In genomic region chr14:57524671-57525387, GRCm38 (mm10) we compare ENCODE assay signal across 8 mouse cellular contexts. TPM values are rescaled to one million over a fixed set of nuclear protein-coding genes. Genes with fewer than 3 reads are reported as not detected.
DNase-seq lines count a peak whose midpoint lies in the region; ATAC-seq and TF ChIP-seq lines count a peak whose summit lies in the region.

Il17d (plus strand) TSS chr14:57524777.

- no peaks in the 10 kb centered on the region for H3K9me3 ChIP-seq in liver, embryonic 16.5 days (replicated peaks; ENCODE audit: control insufficient read depth, low read length)

- no peak within 1 kb of the TSS for H3K27ac ChIP-seq in thymus, adult 2 months (ENCODE audit: control insufficient read depth, insufficient read depth, low read length)
- no peak within 1 kb of the TSS for H3K27ac ChIP-seq in liver, embryonic 16.5 days (ENCODE audit: low read length)
- H3K27ac ChIP-seq in olfactory bulb, adult 2 months (ENCODE audit: insufficient read depth, low read depth, low read length): peak within 1 kb of the TSS; percentile 22; the same call in 1 of the 2 replicates

- peak within 1 kb of the TSS; percentile 20; the same call in 1 of the 2 replicates for H3K9ac ChIP-seq in liver, embryonic 16.5 days (ENCODE audit: low read depth, low read length)

- no peak for TF ChIP-seq CTCF in thymus, adult 2 months (IDR thresholded peaks at IDR 0.05; ENCODE audit: borderline replicate concordance, control insufficient read depth, extremely low read depth, insufficient read depth, low read length, poor library complexity)
- TF ChIP-seq CTCF in olfactory bulb, adult 2 months (IDR thresholded peaks at IDR 0.05; ENCODE audit: insufficient read depth, low read depth, low read length): no peak

- peaks cover 11% of the 10 kb centered on the region for H3K27me3 ChIP-seq in thymus, adult 2 months (ENCODE audit: control insufficient read depth, insufficient read depth, low read length)
- H3K27me3 ChIP-seq in liver, embryonic 16.5 days (ENCODE audit: control insufficient read depth, insufficient read depth, low read depth, low read length): peaks cover 45% of the 10 kb centered on the region

- peaks cover 2% of the 10 kb centered on the region; the same call in 1 of the 2 replicates for H3K4me1 ChIP-seq in thymus, adult 2 months (replicated peaks; ENCODE audit: control insufficient read depth, insufficient read depth, low read length)
- H3K4me1 ChIP-seq in liver, embryonic 16.5 days (ENCODE audit: control insufficient read depth, low read depth, low read length): peaks cover 10% of the 10 kb centered on the region
- H3K4me1 ChIP-seq in olfactory bulb, adult 2 months (ENCODE audit: control insufficient read depth, insufficient read depth, low read length): peaks cover 21% of the 10 kb centered on the region

- H3K36me3 ChIP-seq in thymus, adult 2 months (ENCODE audit: control insufficient read depth, insufficient read depth, low read length): no peaks in the 10 kb centered on the region
- H3K36me3 ChIP-seq in liver, embryonic 16.5 days (ENCODE audit: control insufficient read depth, insufficient read depth): no peaks in the 10 kb centered on the region

- intact Hi-C loops in gastrocnemius, postnatal 14 days (cut with DNase I; ENCODE audit: low total_unique reads): loop anchor here (10.0 kb wide), 1 partner anchor 100 kb away; the partner anchor contains the start of gene Ift88

- no peak for TF ChIP-seq POLR2A in thymus, adult 2 months (IDR thresholded peaks at IDR 0.05; ENCODE audit: control insufficient read depth, extremely low read depth, insufficient read depth, low read length, poor library complexity)
- TF ChIP-seq POLR2A in olfactory bulb, adult 2 months (IDR thresholded peaks at IDR 0.05; ENCODE audit: insufficient read depth, low read depth, low read length): 0 out of 2 replicates have a peak, but pooled peaks have one; percentile 28

- peak within 1 kb of the TSS; percentile 84 for H3K4me2 ChIP-seq in liver, embryonic 16.5 days (ENCODE audit: low read depth, low read length)

- peak; percentile 33 for ATAC-seq in inflammation-experienced regulatory T-cells, adult 6 months
- ATAC-seq in liver, embryonic 16.5 days (ENCODE audit: low read depth): peak; percentile 24; the same call in 1 of the 2 replicates

- no peak for DNase-seq in thymus, adult 2 months
- DNase-seq in thymus, adult 18-20 months: no peak
- peak; percentile 61 to 74 for DNase-seq in cerebellum, adult 18-20 months
- DNase-seq in gastrocnemius, postnatal 14 days: peak; percentile 64
- no peak for DNase-seq in natural killer cell, adult 2 months (ENCODE audit: low spot score in 2 of 2)

- H3K4me3 ChIP-seq in thymus, adult 2 months (ENCODE audit: control insufficient read depth, insufficient read depth, low read length): peak within 1 kb of the TSS; percentile 53
- peak within 1 kb of the TSS; percentile 66 for H3K4me3 ChIP-seq in liver, embryonic 16.5 days (ENCODE audit: low read depth, low read length)
- peak within 1 kb of the TSS; percentile 97 for H3K4me3 ChIP-seq in olfactory bulb, adult 2 months (ENCODE audit: insufficient read depth, low read depth, low read length)

- 8% methylated on average over 98 of the region's 104 CpGs for WGBS in thymus, adult 2 months
- 1% methylated on average over 66 of the region's 104 CpGs for WGBS in liver, embryonic 16.5 days (ENCODE audit: insufficient replicate concordance)
- WGBS in olfactory bulb, adult 2 months: 4% methylated on average over 92 of the region's 104 CpGs

RNA-seq across cellular contexts. Expression of gene Il17d, which starts in this region (rescaled TPM):
- polyA plus RNA-seq in thymus, adult 2 months (2012; rRNA removed): 3.1 and 4.3 TPM in 2 replicates
- 1 to 10 TPM; 4.8 to 6.4 TPM for total RNA-seq in gastrocnemius, postnatal 14 days (2021)
- not detected for polyA plus RNA-seq in inflammation-experienced regulatory T-cells, adult 6 months (2017; shearing (Covaris generic))
- 0.23 and 0.45 TPM in 2 replicates for polyA plus RNA-seq in liver, embryonic 16.5 days (2015; fragmentation: Nextera tagmentation; extraction: Ambion mirVana)
- polyA plus RNA-seq in olfactory bulb, adult 2 months (2012; ENCODE audit: insufficient read depth, insufficient read length, low replicate concordance, missing spikeins): not detected in 2 replicates

Comparison
In these comparisons a context has a peak if more than half of its experiments do, and no peak if none do; other contexts are left out.
1. Peak in ATAC-seq in inflammation-experienced regulatory T-cells, adult 6 months; RNA of the gene not detected or under 1 TPM.
2. Peak in ATAC-seq, H3K4me3 ChIP-seq, H3K9ac ChIP-seq and H3K4me2 ChIP-seq in liver, embryonic 16.5 days; RNA of the gene not detected or under 1 TPM.
3. DNase-seq: peak in cerebellum, adult 18-20 months (2 of 2) and gastrocnemius, postnatal 14 days (single experiment); none in thymus, adult 2 months (single experiment), thymus, adult 18-20 months (0 of 2) and natural killer cell, adult 2 months (0 of 2).
4. Peak in every context shown above with its lines, with median percentiles within 50 percentile points of each other: H3K4me3 ChIP-seq.